Comparison of ENCODE assay signal across 8 mouse cellular contexts in genomic region chr12:14150936-14151631, GRCm38 (mm10). TPM values are rescaled to one million over a fixed set of nuclear protein-coding genes. Genes with fewer than 3 reads are reported as not detected.
DNase-seq lines count a peak whose midpoint lies in the region; ATAC-seq lines count a peak whose summit lies in the region.

No protein-coding gene starts in this region.

- H3K4me3 ChIP-seq in forebrain, embryonic 12.5 days (replicated peaks): peak overlapping the region; percentile 59
- H3K4me3 ChIP-seq in intestine, embryonic 14.5 days (ENCODE audit: low read depth, low read length): peak overlapping the region; percentile 50
- peak overlapping the region; percentile 57 for H3K4me3 ChIP-seq in midbrain, embryonic 12.5 days

- no peak overlapping the region for H3K27ac ChIP-seq in forebrain, embryonic 12.5 days
- H3K27ac ChIP-seq in intestine, embryonic 14.5 days (ENCODE audit: low read depth): no peak overlapping the region
- H3K27ac ChIP-seq in midbrain, embryonic 12.5 days (replicated peaks): no peak overlapping the region

- peaks cover 33% of the 10 kb centered on the region for H3K27me3 ChIP-seq in forebrain, embryonic 12.5 days
- H3K27me3 ChIP-seq in intestine, embryonic 14.5 days (replicated peaks; ENCODE audit: control insufficient read depth, insufficient read depth, low read length): peaks cover 36% of the 10 kb centered on the region
- peaks cover 36% of the 10 kb centered on the region for H3K27me3 ChIP-seq in midbrain, embryonic 12.5 days

- no peaks in the 10 kb centered on the region for H3K9me3 ChIP-seq in forebrain, embryonic 12.5 days
- H3K9me3 ChIP-seq in intestine, embryonic 14.5 days (ENCODE audit: control insufficient read depth, low read length): no peaks in the 10 kb centered on the region
- no peaks in the 10 kb centered on the region for H3K9me3 ChIP-seq in midbrain, embryonic 12.5 days

- 1% methylated on average over 19 of the region's 19 CpGs for WGBS in forebrain, embryonic 12.5 days
- 8% methylated on average over 19 of the region's 19 CpGs for WGBS in intestine, embryonic 14.5 days
- WGBS in midbrain, embryonic 12.5 days: 4% methylated on average over 19 of the region's 19 CpGs

- peak; percentile 33 for ATAC-seq in forebrain, embryonic 12.5 days (ENCODE audit: low FRiP score)
- ATAC-seq in intestine, embryonic 14.5 days (replicated peaks; ENCODE audit: low FRiP score, low TSS enrichment, low read depth): peak; percentile 42
- ATAC-seq in midbrain, embryonic 12.5 days (ENCODE audit: low FRiP score, low read depth): peak; percentile 14

- peak; percentile 3 to 46 for DNase-seq in urinary bladder, adult 18-20 months (ENCODE audit: low spot score in 2 of 2)
- no peak for DNase-seq in urinary bladder, postnatal 10 days (ENCODE audit: low spot score)
- peak; percentile 67 for DNase-seq in intestine, embryonic 14.5 days (ENCODE audit: low spot score)
- peak; percentile 61 to 72 for DNase-seq in left cerebral cortex, adult 9 months (ENCODE audit: low spot score in 2 of 2)
- peak; percentile 44 for DNase-seq in testis, postnatal 10 days (ENCODE audit: low spot score)
- DNase-seq in thymus, postnatal 36 days: no peak

- H3K36me3 ChIP-seq in forebrain, embryonic 12.5 days (replicated peaks): no peaks in the 10 kb centered on the region
- H3K36me3 ChIP-seq in intestine, embryonic 14.5 days (ENCODE audit: control insufficient read depth, insufficient read depth, low read length): no peaks in the 10 kb centered on the region
- H3K36me3 ChIP-seq in midbrain, embryonic 12.5 days: no peaks in the 10 kb centered on the region

- H3K4me1 ChIP-seq in forebrain, embryonic 12.5 days: peaks cover 26% of the 10 kb centered on the region
- H3K4me1 ChIP-seq in intestine, embryonic 14.5 days (replicated peaks; ENCODE audit: control insufficient read depth, insufficient read depth, low read length): peaks cover 14% of the 10 kb centered on the region; the same call in 1 of the 2 replicates
- peaks cover 26% of the 10 kb centered on the region for H3K4me1 ChIP-seq in midbrain, embryonic 12.5 days

- peak overlapping the region; percentile 87 for H3K4me2 ChIP-seq in forebrain, embryonic 12.5 days
- H3K4me2 ChIP-seq in intestine, embryonic 14.5 days (ENCODE audit: low read length): peak overlapping the region; percentile 77
- H3K4me2 ChIP-seq in midbrain, embryonic 12.5 days (replicated peaks): peak overlapping the region; percentile 81

- H3K9ac ChIP-seq in forebrain, embryonic 12.5 days: peak overlapping the region; percentile 62
- no peak overlapping the region for H3K9ac ChIP-seq in intestine, embryonic 14.5 days (ENCODE audit: low read length)
- peak overlapping the region; percentile 66 for H3K9ac ChIP-seq in midbrain, embryonic 12.5 days (replicated peaks)

RNA-seq across cellular contexts. Expression of gene Fam84a, which starts 0.8 kb away (rescaled TPM):
- polyA plus RNA-seq in forebrain, embryonic 12.5 days (2016; fragmentation: Nextera tagmentation; extraction: Ambion mirVana): 27.9 and 32.0 TPM in 2 replicates
- 5.5 and 5.7 TPM in 2 replicates for polyA plus RNA-seq in intestine, embryonic 14.5 days (2014; fragmentation: Nextera tagmentation; extraction: Ambion mirVana)
- polyA plus RNA-seq in midbrain, embryonic 12.5 days (2016; fragmentation: Nextera tagmentation; extraction: Ambion mirVana): 34.4 and 36.8 TPM in 2 replicates

Comparison
In these comparisons a context has a peak if more than half of its experiments do, and no peak if none do; other contexts are left out.
1. DNase-seq: peak in urinary bladder, adult 18-20 months (2 of 2), intestine, embryonic 14.5 days (single experiment), left cerebral cortex, adult 9 months (2 of 2) and testis, postnatal 10 days (single experiment); none in urinary bladder, postnatal 10 days (single experiment) and thymus, postnatal 36 days (0 of 2).
2. Peak in every context shown above with its lines, with median percentiles within 50 percentile points of each other: ATAC-seq, H3K4me2 ChIP-seq and H3K4me3 ChIP-seq.